Mouse (Mus musculus) lung, adult 2 months (tissue): ENCODE measurements around the gene Medag.

Experiments
- CTCF ChIP-seq: fragments of 200-500 bp; IDR thresholded peaks from 2 replicates; pipeline ENCODE4 v1.5.1; 2011; ENCODE audit warnings: mild to moderate bottlenecking, low read length, control low read depth; ENCODE audit not compliant: insufficient read depth
- POLR2A ChIP-seq: fragments of 200-500 bp; IDR thresholded peaks from 2 replicates; pipeline ENCODE4 v1.6.1; 2011; ENCODE audit warnings: low read depth, mild to moderate bottlenecking, control low read depth, low read length, borderline replicate concordance; ENCODE audit errors: extremely low read depth

GRCm38 (mm10) chr5:149417381-149417780, 5.8 kb downstream of the Medag start:
- peak; percentile 42; the same call in 1 of the 2 replicates for TF ChIP-seq CTCF
- no peak for TF ChIP-seq POLR2A
